Mouse (Mus musculus): ENCODE measurements at regions not wholly inside any gene's neighbourhood (a gene's known extent, or its start where the extent isn't known, plus 50 kb on each side); places are given as distances from the start of the nearest gene placed in this dataset.

GRCm38 (mm10) chr8:44656031-44656430 is 279.2 kb upstream of the Fat1 start:
- Histone ChIP-seq H3K27me3 (ENCODE audit: control insufficient read depth, insufficient read depth, low read length) (no peaks in the 10 kb centered on the region), H3K4me2 (ENCODE audit: low read depth, low read length) (no peak overlapping the region), H3K9me3 (replicated peaks; ENCODE audit: control insufficient read depth, low read length) (no peaks in the 10 kb centered on the region), H3K9ac (replicated peaks; ENCODE audit: low read length) (no peak overlapping the region), H3K27ac (replicated peaks; ENCODE audit: low read depth, low read length) (no peak overlapping the region), H3K4me1 (ENCODE audit: control insufficient read depth, insufficient read depth, low read length) (no peaks in the 10 kb centered on the region), H3K36me3 (replicated peaks; ENCODE audit: control insufficient read depth, insufficient read depth, low read depth, low read length) (no peaks in the 10 kb centered on the region), H3K4me3 (ENCODE audit: low read depth, low read length) (no peak overlapping the region)
- ATAC-seq (replicated peaks; ENCODE audit: insufficient number of reproducible peaks, low FRiP score, low TSS enrichment, low read depth) (no peak), DNase-seq (ENCODE audit: low spot score) (no peak)

GRCm38 (mm10) chr8:44656470-44656869 is 278.8 kb upstream of the Fat1 start:
- DNase-seq (ENCODE audit: low spot score) (no peak), ATAC-seq (replicated peaks; ENCODE audit: insufficient number of reproducible peaks, low FRiP score, low TSS enrichment, low read depth) (no peak)
- H3K4me1 ChIP-seq (ENCODE audit: control insufficient read depth, insufficient read depth, low read length) = no peaks in the 10 kb centered on the region
- no peaks in the 10 kb centered on the region for H3K27me3 ChIP-seq (ENCODE audit: control insufficient read depth, insufficient read depth, low read length)
- H3K4me3 ChIP-seq (ENCODE audit: low read depth, low read length) = no peak overlapping the region
- H3K36me3 ChIP-seq (replicated peaks; ENCODE audit: control insufficient read depth, insufficient read depth, low read depth, low read length) = no peaks in the 10 kb centered on the region
- H3K9ac ChIP-seq (replicated peaks; ENCODE audit: low read length) = no peak overlapping the region
- H3K4me2 ChIP-seq (ENCODE audit: low read depth, low read length) = no peak overlapping the region
- 87% methylated on average over 4 of the region's 4 CpGs for WGBS
- no peak overlapping the region for H3K27ac ChIP-seq (replicated peaks; ENCODE audit: low read depth, low read length)
- H3K9me3 ChIP-seq (replicated peaks; ENCODE audit: control insufficient read depth, low read length) = no peaks in the 10 kb centered on the region

- ATAC-seq (replicated peaks; ENCODE audit: insufficient number of reproducible peaks, low FRiP score, low TSS enrichment, low read depth) = no peak
- H3K4me1 ChIP-seq (ENCODE audit: control insufficient read depth, insufficient read depth, low read length) = no peaks in the 10 kb centered on the region
Measured at GRCm38 (mm10) chr8:44661696-44662095, 273.6 kb upstream of the Fat1 start.

GRCm38 (mm10) chr8:44687126-44687525 is 248.1 kb upstream of the Fat1 start:
- Histone ChIP-seq H3K27ac (replicated peaks; ENCODE audit: low read depth, low read length) (no peak overlapping the region), H3K27me3 (ENCODE audit: control insufficient read depth, insufficient read depth, low read length) (no peaks in the 10 kb centered on the region), H3K9me3 (replicated peaks; ENCODE audit: control insufficient read depth, low read length) (no peaks in the 10 kb centered on the region), H3K4me1 (ENCODE audit: control insufficient read depth, insufficient read depth, low read length) (no peaks in the 10 kb centered on the region), H3K9ac (replicated peaks; ENCODE audit: low read length) (no peak overlapping the region), H3K36me3 (replicated peaks; ENCODE audit: control insufficient read depth, insufficient read depth, low read depth, low read length) (no peaks in the 10 kb centered on the region), H3K4me2 (ENCODE audit: low read depth, low read length) (no peak overlapping the region), H3K4me3 (ENCODE audit: low read depth, low read length) (no peak overlapping the region)
- DNase-seq (ENCODE audit: low spot score) (no peak), ATAC-seq (replicated peaks; ENCODE audit: insufficient number of reproducible peaks, low FRiP score, low TSS enrichment, low read depth) (no peak)
- 89% methylated on average over 9 of the region's 9 CpGs for WGBS

More at GRCm38 (mm10) chr8:44661696-44662095, 273.6 kb upstream of the Fat1 start:
- H3K4me3 ChIP-seq (ENCODE audit: low read depth, low read length) = no peak overlapping the region
- H3K27me3 ChIP-seq (ENCODE audit: control insufficient read depth, insufficient read depth, low read length) = no peaks in the 10 kb centered on the region
- no peaks in the 10 kb centered on the region for H3K9me3 ChIP-seq (replicated peaks; ENCODE audit: control insufficient read depth, low read length)
- DNase-seq (ENCODE audit: low spot score) = no peak
- H3K4me2 ChIP-seq (ENCODE audit: low read depth, low read length) = no peak overlapping the region
- H3K9ac ChIP-seq (replicated peaks; ENCODE audit: low read length) = no peak overlapping the region
- 72% methylated on average over 2 of the region's 2 CpGs for WGBS
- no peak overlapping the region for H3K27ac ChIP-seq (replicated peaks; ENCODE audit: low read depth, low read length)
- H3K36me3 ChIP-seq (replicated peaks; ENCODE audit: control insufficient read depth, insufficient read depth, low read depth, low read length) = no peaks in the 10 kb centered on the region

GRCm38 (mm10) chr8:44689837-44690592 is 245.2 kb upstream of the Fat1 start:
- H3K9me3 ChIP-seq (replicated peaks; ENCODE audit: control insufficient read depth, low read length) = no peaks in the 10 kb centered on the region
- H3K4me3 ChIP-seq (ENCODE audit: low read depth, low read length) = no peak overlapping the region
- 90% methylated on average over 9 of the region's 9 CpGs for WGBS
- DNase-seq (ENCODE audit: low spot score) = no peak
- H3K27ac ChIP-seq (replicated peaks; ENCODE audit: low read depth, low read length) = no peak overlapping the region
- no peak for ATAC-seq (replicated peaks; ENCODE audit: insufficient number of reproducible peaks, low FRiP score, low TSS enrichment, low read depth)
- no peaks in the 10 kb centered on the region for H3K4me1 ChIP-seq (ENCODE audit: control insufficient read depth, insufficient read depth, low read length)
- H3K27me3 ChIP-seq (ENCODE audit: control insufficient read depth, insufficient read depth, low read length) = no peaks in the 10 kb centered on the region
- H3K4me2 ChIP-seq (ENCODE audit: low read depth, low read length) = no peak overlapping the region
- H3K9ac ChIP-seq (replicated peaks; ENCODE audit: low read length) = no peak overlapping the region
- no peaks in the 10 kb centered on the region for H3K36me3 ChIP-seq (replicated peaks; ENCODE audit: control insufficient read depth, insufficient read depth, low read depth, low read length)

GRCm38 (mm10) chr8:44690593-44690950 is 244.7 kb upstream of the Fat1 start:
- 82% methylated on average over 4 of the region's 4 CpGs for WGBS
- DNase-seq (ENCODE audit: low spot score) (no peak), ATAC-seq (replicated peaks; ENCODE audit: insufficient number of reproducible peaks, low FRiP score, low TSS enrichment, low read depth) (no peak)
- H3K4me3 ChIP-seq (ENCODE audit: low read depth, low read length) = no peak overlapping the region
- no peak overlapping the region for H3K27ac ChIP-seq (replicated peaks; ENCODE audit: low read depth, low read length)
- H3K9me3 ChIP-seq (replicated peaks; ENCODE audit: control insufficient read depth, low read length) = no peaks in the 10 kb centered on the region
- no peaks in the 10 kb centered on the region for H3K36me3 ChIP-seq (replicated peaks; ENCODE audit: control insufficient read depth, insufficient read depth, low read depth, low read length)
- no peaks in the 10 kb centered on the region for H3K4me1 ChIP-seq (ENCODE audit: control insufficient read depth, insufficient read depth, low read length)
- no peak overlapping the region for H3K4me2 ChIP-seq (ENCODE audit: low read depth, low read length)
- no peaks in the 10 kb centered on the region for H3K27me3 ChIP-seq (ENCODE audit: control insufficient read depth, insufficient read depth, low read length)
- H3K9ac ChIP-seq (replicated peaks; ENCODE audit: low read length) = no peak overlapping the region

- Histone ChIP-seq H3K4me3 (ENCODE audit: low read depth, low read length) (no peak overlapping the region), H3K9ac (replicated peaks; ENCODE audit: low read length) (no peak overlapping the region), H3K4me2 (ENCODE audit: low read depth, low read length) (no peak overlapping the region), H3K27me3 (ENCODE audit: control insufficient read depth, insufficient read depth, low read length) (no peaks in the 10 kb centered on the region), H3K9me3 (replicated peaks; ENCODE audit: control insufficient read depth, low read length) (no peaks in the 10 kb centered on the region), H3K4me1 (ENCODE audit: control insufficient read depth, insufficient read depth, low read length) (no peaks in the 10 kb centered on the region), H3K36me3 (replicated peaks; ENCODE audit: control insufficient read depth, insufficient read depth, low read depth, low read length) (no peaks in the 10 kb centered on the region), H3K27ac (replicated peaks; ENCODE audit: low read depth, low read length) (no peak overlapping the region)
- WGBS = 47% methylated on average over 7 of the region's 7 CpGs
- ATAC-seq (replicated peaks; ENCODE audit: insufficient number of reproducible peaks, low FRiP score, low TSS enrichment, low read depth) (no peak), DNase-seq (ENCODE audit: low spot score) (peak; percentile 27)
Measured at GRCm38 (mm10) chr8:44691140-44691539, 244.1 kb upstream of the Fat1 start.

- no peak overlapping the region for H3K4me2 ChIP-seq (ENCODE audit: low read depth, low read length)
- DNase-seq (ENCODE audit: low spot score) = no peak
- H3K27ac ChIP-seq (replicated peaks; ENCODE audit: low read depth, low read length) = no peak overlapping the region
- no peaks in the 10 kb centered on the region for H3K27me3 ChIP-seq (ENCODE audit: control insufficient read depth, insufficient read depth, low read length)
- no peak for ATAC-seq (replicated peaks; ENCODE audit: insufficient number of reproducible peaks, low FRiP score, low TSS enrichment, low read depth)
- H3K4me1 ChIP-seq (ENCODE audit: control insufficient read depth, insufficient read depth, low read length) = no peaks in the 10 kb centered on the region
- H3K4me3 ChIP-seq (ENCODE audit: low read depth, low read length) = no peak overlapping the region
- no peak overlapping the region for H3K9ac ChIP-seq (replicated peaks; ENCODE audit: low read length)
- no peaks in the 10 kb centered on the region for H3K36me3 ChIP-seq (replicated peaks; ENCODE audit: control insufficient read depth, insufficient read depth, low read depth, low read length)
- H3K9me3 ChIP-seq (replicated peaks; ENCODE audit: control insufficient read depth, low read length) = no peaks in the 10 kb centered on the region
- WGBS = 80% methylated on average over 8 of the region's 8 CpGs
Measured at GRCm38 (mm10) chr8:44692036-44692688, 243.1 kb upstream of the Fat1 start.

Measured in embryonic facial prominence, embryonic 11.5 days (tissue).